Mouse (Mus musculus) gastrocnemius, adult 8-10 months (tissue): Measurements from ENCODE around the gene Cdhr1. TPM values are rescaled to one million over a fixed set of nuclear protein-coding genes. Genes with fewer than 3 reads are reported as not detected.
A peak's percentile ranks its signal among the peaks of the same experiment; 100 is the strongest.
"Not testable (repeated sequence)": the region's sequence is repeated elsewhere in the genome, so short reads cannot be mapped to it uniquely, and the experiment has no call there.

ENCODE experiments used
- DNase-seq, 2 experiments: peaks; one replicate each; pipeline ENCODE4 v3.0.0; 2022; ENCODE audit warnings: low spot score in 2 of 2
- total RNA-seq, 4 experiments: library from RNA; stranded (reverse); gene quantifications; 2 replicates each; pipeline ENCODE4 v1.2.4; 2022

The Cdhr1 gene
- total RNA-seq, result not detected

- DNase-seq, result no peak
Measured at GRCm38 (mm10) chr14:37097956-37098530, at the start of gene Cdhr1. TSS of gene Cdhr1 (minus strand) at chr14:37098347.

GRCm38 (mm10) chr14:37139051-37139710, 41.0 kb upstream of the Cdhr1 start:
- no peak for DNase-seq

GRCm38 (mm10) chr14:37137596-37137995, 39.4 kb upstream of the Cdhr1 start:
- not testable (repeated sequence) for DNase-seq

- no peak for DNase-seq
Measured at GRCm38 (mm10) chr14:37136110-37136509, 38.0 kb upstream of the Cdhr1 start.

- DNase-seq, result no peak
Measured at GRCm38 (mm10) chr14:37135671-37136070, 37.5 kb upstream of the Cdhr1 start.

GRCm38 (mm10) chr14:37135127-37135593, 37.0 kb upstream of the Cdhr1 start, which contains the start of gene Ghitm:
TSS of gene Ghitm (minus strand) at chr14:37135272.
- peak; percentile 95 to 96 for DNase-seq

GRCm38 (mm10) chr14:37134304-37135126, 36.4 kb upstream of the Cdhr1 start:
- no peak for DNase-seq

- DNase-seq, result no peak
Measured at GRCm38 (mm10) chr14:37127652-37128051, 29.5 kb upstream of the Cdhr1 start.

- no peak for DNase-seq
Measured at GRCm38 (mm10) chr14:37119233-37119632, 21.1 kb upstream of the Cdhr1 start.

- DNase-seq, result no peak
Measured at GRCm38 (mm10) chr14:37113922-37114321, 15.8 kb upstream of the Cdhr1 start, which contains the start of gene 2610528A11Rik. TSS of gene 2610528A11Rik (minus strand) at chr14:37114022.

- no peak for DNase-seq
Measured at GRCm38 (mm10) chr14:37112931-37113330, 14.8 kb upstream of the Cdhr1 start.

- no peak for DNase-seq
Measured at GRCm38 (mm10) chr14:37111371-37111770, 13.2 kb upstream of the Cdhr1 start.

GRCm38 (mm10) chr14:37110456-37110855, 12.3 kb upstream of the Cdhr1 start:
- DNase-seq, result no peak

- DNase-seq, result no peak
Measured at GRCm38 (mm10) chr14:37109975-37110374, 11.8 kb upstream of the Cdhr1 start.

- DNase-seq, result no peak
Measured at GRCm38 (mm10) chr14:37109460-37109859, 11.3 kb upstream of the Cdhr1 start.

- DNase-seq, result no peak
Measured at GRCm38 (mm10) chr14:37105846-37106245, 7.7 kb upstream of the Cdhr1 start.

GRCm38 (mm10) chr14:37104747-37105146, 6.6 kb upstream of the Cdhr1 start:
- no peak for DNase-seq

GRCm38 (mm10) chr14:37102484-37102883, 4.3 kb upstream of the Cdhr1 start:
- no peak for DNase-seq

- no peak for DNase-seq
Measured at GRCm38 (mm10) chr14:37101531-37101930, 3.4 kb upstream of the Cdhr1 start.

GRCm38 (mm10) chr14:37095556-37095955, 2.6 kb downstream of the Cdhr1 start:
- DNase-seq, result no peak

- no peak for DNase-seq
Measured at GRCm38 (mm10) chr14:37094436-37094835, 3.7 kb downstream of the Cdhr1 start.

- DNase-seq, result no peak
Measured at GRCm38 (mm10) chr14:37083755-37084154, 14.4 kb downstream of the Cdhr1 start.
